Mouse (Mus musculus) neural tube, postnatal 0 days (tissue): Measurements from ENCODE around the gene Psmd6. TPM values are rescaled to one million over a fixed set of nuclear protein-coding genes. Genes with fewer than 3 reads are reported as not detected.

Source experiments
- polyA plus RNA-seq: library from polyadenylated mRNA; unstranded; fragments of >200 nt; fragmentation: Nextera tagmentation; extraction: Ambion mirVana; gene quantifications from 2 replicates; pipeline ENCODE4 v1.2.1, GENCODE M21; 2015

Psmd6 gene
- polyA plus RNA-seq: 210 and 226 TPM in 2 replicates

GRCm38 (mm10) chr14:14120230-14121096 lies at the start of gene Psmd6:
Gene Psmd6, minus strand, starts transcription at chr14:14120984.

Other genes starting within 250 kb of the Psmd6 start
- not detected in 2 replicates for gene Gm281, start 206.5 kb downstream of the Psmd6 start, polyA plus RNA-seq
- gene Atxn7, start 159.5 kb downstream of the Psmd6 start, polyA plus RNA-seq: 3.9 and 4.3 TPM in 2 replicates
- gene Thoc7, start 159.1 kb downstream of the Psmd6 start, polyA plus RNA-seq: 210 and 225 TPM in 2 replicates
- not detected in 2 replicates for gene Olfr720, start 65.9 kb upstream of the Psmd6 start, polyA plus RNA-seq
- gene Olfr31, start 201.8 kb upstream of the Psmd6 start, polyA plus RNA-seq: 0.31 TPM in 1 of 2 replicates, not detected in the other
- gene Il3ra, start 225.3 kb upstream of the Psmd6 start, polyA plus RNA-seq: 2.7 and 3.9 TPM in 2 replicates